Mouse (Mus musculus): ENCODE measurements around the gene Tchh. TPM values are rescaled to one million over a fixed set of nuclear protein-coding genes. Genes with fewer than 3 reads are reported as not detected.
A peak's percentile ranks its signal among the peaks of the same experiment; 100 is the strongest.

Tchh gene
- polyA plus RNA-seq, 1 experiment from 2014 or later = 4.2 TPM

- DNase-seq (ENCODE audit: low spot score) = peak; percentile 84
- WGBS = 3% methylated on average over 59 of the region's 59 CpGs
Measured at GRCm38 (mm10) chr3:93447138-93447841, 5.2 kb downstream of the Tchh start.

GRCm38 (mm10) chr3:93466556-93466955 is 24.4 kb downstream of the Tchh start:
- Histone ChIP-seq H3K27ac (ENCODE audit: low read length) (0 out of 2 replicates have a peak overlapping the region, but pooled peaks have one; percentile 49), H3K9ac (replicated peaks; ENCODE audit: low read depth) (no peak overlapping the region), H3K4me3 (ENCODE audit: low read depth, low read length) (no peak overlapping the region), H3K36me3 (ENCODE audit: insufficient read depth, low read length) (no peaks in the 10 kb centered on the region), H3K9me3 (ENCODE audit: low read length) (no peaks in the 10 kb centered on the region), H3K4me2 (replicated peaks; ENCODE audit: low read depth, low read length) (no peak overlapping the region), H3K27me3 (replicated peaks; ENCODE audit: insufficient read depth, low read length) (no peaks in the 10 kb centered on the region), H3K4me1 (ENCODE audit: insufficient read depth, low read depth, low read length) (no peaks in the 10 kb centered on the region)
- TF ChIP-seq CTCF (IDR thresholded peaks at IDR 0.05) (no peak), EP300 (IDR thresholded peaks at IDR 0.05) (peak; percentile 61)
- 31% methylated on average over 3 of the region's 3 CpGs for WGBS
- ATAC-seq (peak; percentile 88), DNase-seq (ENCODE audit: low spot score) (peak; percentile 83)

More at GRCm38 (mm10) chr3:93447138-93447841, 5.2 kb downstream of the Tchh start:
- H3K4me1 ChIP-seq (ENCODE audit: insufficient read depth, low read depth, low read length) = peaks cover 8% of the 10 kb centered on the region
- TF ChIP-seq EP300 (IDR thresholded peaks at IDR 0.05) (no peak), CTCF (IDR thresholded peaks at IDR 0.05) (peak; percentile 49)
- peak overlapping the region; percentile 43 for H3K27ac ChIP-seq (ENCODE audit: low read length)
- H3K36me3 ChIP-seq (ENCODE audit: insufficient read depth, low read length) = no peaks in the 10 kb centered on the region
- 0 out of 2 replicates have a peak, but pooled peaks cover 8% of the 10 kb centered on the region for H3K27me3 ChIP-seq (replicated peaks; ENCODE audit: insufficient read depth, low read length)
- no peaks in the 10 kb centered on the region for H3K9me3 ChIP-seq (ENCODE audit: low read length)
- H3K4me2 ChIP-seq (replicated peaks; ENCODE audit: low read depth, low read length) = peak overlapping the region; percentile 88
- peak; percentile 59 for ATAC-seq
- peak overlapping the region; percentile 44 for H3K9ac ChIP-seq (replicated peaks; ENCODE audit: low read depth)
- peak overlapping the region; percentile 56 for H3K4me3 ChIP-seq (ENCODE audit: low read depth, low read length)

GRCm38 (mm10) chr3:93467130-93467529 is 25.0 kb downstream of the Tchh start:
- TF ChIP-seq EP300 (IDR thresholded peaks at IDR 0.05) (no peak), CTCF (IDR thresholded peaks at IDR 0.05) (no peak)
- peak overlapping the region; percentile 49 for H3K27ac ChIP-seq (ENCODE audit: low read length)
- no peaks in the 10 kb centered on the region for H3K9me3 ChIP-seq (ENCODE audit: low read length)
- no peak overlapping the region for H3K4me2 ChIP-seq (replicated peaks; ENCODE audit: low read depth, low read length)
- DNase-seq (ENCODE audit: low spot score) = peak; percentile 38
- no peak overlapping the region for H3K9ac ChIP-seq (replicated peaks; ENCODE audit: low read depth)
- no peak overlapping the region for H3K4me3 ChIP-seq (ENCODE audit: low read depth, low read length)
- WGBS = 39% methylated on average over 4 of the region's 4 CpGs
- no peaks in the 10 kb centered on the region for H3K27me3 ChIP-seq (replicated peaks; ENCODE audit: insufficient read depth, low read length)
- H3K4me1 ChIP-seq (ENCODE audit: insufficient read depth, low read depth, low read length) = no peaks in the 10 kb centered on the region
- H3K36me3 ChIP-seq (ENCODE audit: insufficient read depth, low read length) = no peaks in the 10 kb centered on the region
- peak; percentile 49 for ATAC-seq

GRCm38 (mm10) chr3:93468561-93468960 is 26.4 kb downstream of the Tchh start, which contains the start of gene Tchhl1:
Gene Tchhl1 (plus strand): TSS chr3:93468754.
- Histone ChIP-seq H3K27me3 (replicated peaks; ENCODE audit: insufficient read depth, low read length) (no peaks in the 10 kb centered on the region), H3K4me3 (ENCODE audit: low read depth, low read length) (no peak within 1 kb of the TSS), H3K4me1 (ENCODE audit: insufficient read depth, low read depth, low read length) (no peaks in the 10 kb centered on the region), H3K4me2 (replicated peaks; ENCODE audit: low read depth, low read length) (no peak within 1 kb of the TSS), H3K9me3 (ENCODE audit: low read length) (no peaks in the 10 kb centered on the region), H3K9ac (replicated peaks; ENCODE audit: low read depth) (no peak within 1 kb of the TSS), H3K27ac (ENCODE audit: low read length) (peak within 1 kb of the TSS; percentile 49), H3K36me3 (ENCODE audit: insufficient read depth, low read length) (no peaks in the 10 kb centered on the region)
- DNase-seq (ENCODE audit: low spot score) = no peak
- no peak for ATAC-seq
- WGBS = 66% methylated on average over 5 of the region's 5 CpGs
- TF ChIP-seq CTCF (IDR thresholded peaks at IDR 0.05) = no peak
- no peak for TF ChIP-seq EP300 (IDR thresholded peaks at IDR 0.05)

- Histone ChIP-seq H3K4me3 (ENCODE audit: low read depth, low read length) (no peak overlapping the region), H3K9me3 (ENCODE audit: low read length) (no peaks in the 10 kb centered on the region), H3K27ac (ENCODE audit: low read length) (no peak overlapping the region), H3K36me3 (ENCODE audit: insufficient read depth, low read length) (no peaks in the 10 kb centered on the region), H3K4me1 (ENCODE audit: insufficient read depth, low read depth, low read length) (no peaks in the 10 kb centered on the region), H3K27me3 (replicated peaks; ENCODE audit: insufficient read depth, low read length) (no peaks in the 10 kb centered on the region), H3K9ac (replicated peaks; ENCODE audit: low read depth) (no peak overlapping the region), H3K4me2 (replicated peaks; ENCODE audit: low read depth, low read length) (no peak overlapping the region)
- DNase-seq (ENCODE audit: low spot score) (peak; percentile 46), ATAC-seq (peak; percentile 48)
- 49% methylated on average over 3 of the region's 3 CpGs for WGBS
- no peak for TF ChIP-seq CTCF (IDR thresholded peaks at IDR 0.05)
- TF ChIP-seq EP300 (IDR thresholded peaks at IDR 0.05) = peak; percentile 46; the same call in 1 of the 2 replicates
Measured at GRCm38 (mm10) chr3:93469629-93470028, 27.5 kb downstream of the Tchh start.

- peak; percentile 72 for DNase-seq (ENCODE audit: low spot score)
Measured at GRCm38 (mm10) chr3:93480053-93480452, 37.9 kb downstream of the Tchh start.

More at GRCm38 (mm10) chr3:93480053-93480452, 37.9 kb downstream of the Tchh start:
- H3K4me2 ChIP-seq (replicated peaks; ENCODE audit: low read depth, low read length) = no peak overlapping the region
- no peaks in the 10 kb centered on the region for H3K36me3 ChIP-seq (ENCODE audit: insufficient read depth, low read length)
- no peak overlapping the region for H3K9ac ChIP-seq (replicated peaks; ENCODE audit: low read depth)
- H3K9me3 ChIP-seq (ENCODE audit: low read length) = no peaks in the 10 kb centered on the region
- ATAC-seq = peak; percentile 68; the same call in 1 of the 2 replicates
- no peak overlapping the region for H3K4me3 ChIP-seq (ENCODE audit: low read depth, low read length)
- no peaks in the 10 kb centered on the region for H3K4me1 ChIP-seq (ENCODE audit: insufficient read depth, low read depth, low read length)
- no peak overlapping the region for H3K27ac ChIP-seq (ENCODE audit: low read length)
- H3K27me3 ChIP-seq (replicated peaks; ENCODE audit: insufficient read depth, low read length) = no peaks in the 10 kb centered on the region
- 57% methylated on average over 1 of the region's 1 CpGs for WGBS
- TF ChIP-seq EP300 (IDR thresholded peaks at IDR 0.05) (peak; percentile 29; the same call in 1 of the 2 replicates), CTCF (IDR thresholded peaks at IDR 0.05) (no peak)
